Mouse (Mus musculus): ENCODE data around the gene Rasal1.

DNA sequence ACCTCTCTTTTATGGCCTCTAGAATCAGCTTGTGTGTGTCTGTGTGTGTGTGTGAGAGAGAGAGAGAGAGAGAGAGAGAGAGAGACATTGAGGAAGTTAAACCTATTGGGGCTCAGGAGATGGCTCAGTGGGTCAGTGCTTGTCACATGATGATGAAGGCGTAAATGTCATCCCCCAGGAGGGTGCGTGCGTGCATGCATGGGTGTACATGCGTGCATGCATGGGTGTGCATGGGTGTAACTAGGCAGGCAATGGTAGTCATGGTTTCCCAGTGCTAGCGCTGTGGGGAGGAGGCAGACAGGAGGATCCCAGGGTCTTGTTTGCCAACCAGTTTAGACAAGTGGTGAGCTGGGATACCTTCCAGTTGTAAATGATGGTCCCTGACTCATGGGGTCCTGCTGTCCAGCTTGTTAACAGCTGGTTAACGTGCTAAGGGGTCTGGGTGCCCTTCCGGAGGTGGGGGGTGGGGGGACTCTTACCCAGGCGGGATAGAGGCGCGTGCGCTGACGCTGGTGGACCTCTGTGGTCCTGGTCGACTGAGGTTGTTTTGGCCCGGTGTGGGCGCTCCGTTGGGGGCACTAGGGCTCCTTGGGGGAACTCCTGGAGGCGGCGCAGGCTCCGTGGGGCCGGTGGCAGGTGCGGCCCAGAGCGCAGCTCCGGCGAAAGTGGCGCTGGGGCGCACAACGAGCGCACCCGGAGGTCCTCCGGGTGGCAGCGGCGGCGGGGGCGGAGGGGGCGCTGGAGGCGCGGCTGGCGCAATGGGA, 45.5 kb downstream of the Rasal1 start:
- TF ChIP-seq CTCF (IDR thresholded peaks at IDR 0.05): no peak
- TF ChIP-seq POLR2A (IDR thresholded peaks at IDR 0.05; ENCODE audit: insufficient read depth, low read depth, low read length): no peak
- no peak for TF ChIP-seq EP300 (IDR thresholded peaks at IDR 0.05; ENCODE audit: insufficient read depth, low read depth, low read length)

Measured in heart, adult 2 months (tissue).